Mouse (Mus musculus): ENCODE measurements around the gene Wnt8b.

- TF ChIP-seq CTCF (IDR thresholded peaks at IDR 0.05; ENCODE audit: low read depth): peak; percentile 28; the same call in 1 of the 2 replicates
- TF ChIP-seq EP300 (IDR thresholded peaks at IDR 0.05; ENCODE audit: low read depth): no peak
These were observed 42.1 kb downstream of the Wnt8b start for GRCm38 (mm10) chr19:44535376-44535775.

All from liver, embryonic 14.5 days (tissue).